Mouse (Mus musculus) cortical plate, adult 2 months (tissue): ENCODE measurements around the gene Glyat.

ENCODE experiments used
- CTCF ChIP-seq: fragments of 200-500 bp; IDR thresholded peaks from 2 replicates; pipeline ENCODE4 v1.5.1; 2011; ENCODE audit warnings: mild to moderate bottlenecking, control low read depth, low read length; ENCODE audit not compliant: insufficient read depth; ENCODE audit errors: extremely low read depth
- POLR2A ChIP-seq: fragments of 200-500 bp; IDR thresholded peaks from 2 replicates; pipeline ENCODE4 v1.6.1; 2011; ENCODE audit warnings: mild to moderate bottlenecking, low read length, control low read depth; ENCODE audit not compliant: insufficient read depth; ENCODE audit errors: extremely low read depth

DNA sequence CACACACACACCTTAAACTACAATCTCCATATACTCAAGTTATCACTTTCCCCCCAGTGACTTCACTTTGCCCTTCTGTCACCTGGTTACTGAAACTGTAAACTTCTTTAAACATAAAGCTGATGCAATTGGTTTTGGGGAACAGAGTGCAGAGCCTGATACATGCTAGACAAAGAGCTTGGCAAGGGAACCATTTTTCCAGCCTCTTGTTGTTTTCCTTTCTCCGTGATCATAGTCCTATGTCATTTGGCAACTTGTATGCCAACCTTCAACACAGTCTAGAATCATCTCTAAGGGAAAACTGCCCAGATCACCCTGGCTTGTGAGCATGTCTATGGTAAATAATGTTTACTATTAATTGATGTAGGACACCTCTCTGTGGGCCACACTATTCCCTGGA is 4.9 kb downstream of the Glyat start:
- TF ChIP-seq POLR2A (no peak), CTCF (no peak)
